Mouse (Mus musculus): ENCODE measurements around the gene Aoc3. TPM values are rescaled to one million over a fixed set of nuclear protein-coding genes. Genes with fewer than 3 reads are reported as not detected.

Aoc3 gene
- polyA plus RNA-seq (2014; fragmentation: Illumina TruSeq; extraction: RNeasy Lipid Tissue Mini Kit (QIAGEN cat#74804); ENCODE audit: insufficient read depth, low read depth, low replicate concordance): 4.7 TPM

GRCm38 (mm10) chr11:101330371-101330924 is at the start of gene Aoc3:
Gene Aoc3 (plus strand): TSS chr11:101330605.

GRCm38 (mm10) chr11:101302004-101302798 is 28.2 kb upstream of the Aoc3 start, which contains the start of gene Becn1:
Gene Becn1 (minus strand): TSS chr11:101302286.

GRCm38 (mm10) chr11:101315665-101316500 is 14.5 kb upstream of the Aoc3 start, which contains the start of gene Psme3:
Gene Psme3 (plus strand): TSS chr11:101316213.

GRCm38 (mm10) chr11:101324763-101325162 is 5.6 kb upstream of the Aoc3 start, which contains the start of gene Aoc2:
Gene Aoc2 (plus strand): TSS chr11:101325063.

GRCm38 (mm10) chr11:101367326-101367935 is 37.0 kb downstream of the Aoc3 start, which contains the start of gene G6pc:
Gene G6pc (plus strand): TSS chr11:101367561.

Other genes starting within 250 kb of the Aoc3 start
- gene Coasy, start 248.0 kb upstream of the Aoc3 start, polyA plus RNA-seq (2014; fragmentation: Illumina TruSeq; extraction: RNeasy Lipid Tissue Mini Kit (QIAGEN cat#74804); ENCODE audit: insufficient read depth, low read depth, low replicate concordance): 19.9 TPM
- gene Mlx, start 243.3 kb upstream of the Aoc3 start, polyA plus RNA-seq (2014; fragmentation: Illumina TruSeq; extraction: RNeasy Lipid Tissue Mini Kit (QIAGEN cat#74804); ENCODE audit: insufficient read depth, low read depth, low replicate concordance): 33.0 TPM
- 6.5 TPM for gene Psmc3ip, start 235.2 kb upstream of the Aoc3 start, polyA plus RNA-seq (2014; fragmentation: Illumina TruSeq; extraction: RNeasy Lipid Tissue Mini Kit (QIAGEN cat#74804); ENCODE audit: insufficient read depth, low read depth, low replicate concordance)
- 36.3 TPM for gene Retreg3, start 210.7 kb upstream of the Aoc3 start, polyA plus RNA-seq (2014; fragmentation: Illumina TruSeq; extraction: RNeasy Lipid Tissue Mini Kit (QIAGEN cat#74804); ENCODE audit: insufficient read depth, low read depth, low replicate concordance)
- gene Tubg1, start 210.7 kb upstream of the Aoc3 start, polyA plus RNA-seq (2014; fragmentation: Illumina TruSeq; extraction: RNeasy Lipid Tissue Mini Kit (QIAGEN cat#74804); ENCODE audit: insufficient read depth, low read depth, low replicate concordance): 16.8 TPM
- 1.1 TPM for gene Tubg2, start 174.7 kb upstream of the Aoc3 start, polyA plus RNA-seq (2014; fragmentation: Illumina TruSeq; extraction: RNeasy Lipid Tissue Mini Kit (QIAGEN cat#74804); ENCODE audit: insufficient read depth, low read depth, low replicate concordance)
- gene Cntnap1, start 160.1 kb upstream of the Aoc3 start, polyA plus RNA-seq (2014; fragmentation: Illumina TruSeq; extraction: RNeasy Lipid Tissue Mini Kit (QIAGEN cat#74804); ENCODE audit: insufficient read depth, low read depth, low replicate concordance): 0.62 TPM
- 10.0 TPM for gene Plekhh3, start 159.3 kb upstream of the Aoc3 start, polyA plus RNA-seq (2014; fragmentation: Illumina TruSeq; extraction: RNeasy Lipid Tissue Mini Kit (QIAGEN cat#74804); ENCODE audit: insufficient read depth, low read depth, low replicate concordance)
- 0.13 TPM for gene Ccr10, start 155.2 kb upstream of the Aoc3 start, polyA plus RNA-seq (2014; fragmentation: Illumina TruSeq; extraction: RNeasy Lipid Tissue Mini Kit (QIAGEN cat#74804); ENCODE audit: insufficient read depth, low read depth, low replicate concordance)
- gene Ezh1, start 104.1 kb upstream of the Aoc3 start, polyA plus RNA-seq (2014; fragmentation: Illumina TruSeq; extraction: RNeasy Lipid Tissue Mini Kit (QIAGEN cat#74804); ENCODE audit: insufficient read depth, low read depth, low replicate concordance): 23.4 TPM
- 682 TPM for gene Ramp2, start 84.6 kb upstream of the Aoc3 start, polyA plus RNA-seq (2014; fragmentation: Illumina TruSeq; extraction: RNeasy Lipid Tissue Mini Kit (QIAGEN cat#74804); ENCODE audit: insufficient read depth, low read depth, low replicate concordance)
- 121 TPM for gene Vps25, start 76.9 kb upstream of the Aoc3 start, polyA plus RNA-seq (2014; fragmentation: Illumina TruSeq; extraction: RNeasy Lipid Tissue Mini Kit (QIAGEN cat#74804); ENCODE audit: insufficient read depth, low read depth, low replicate concordance)
- gene Wnk4, start 70.0 kb upstream of the Aoc3 start, polyA plus RNA-seq (2014; fragmentation: Illumina TruSeq; extraction: RNeasy Lipid Tissue Mini Kit (QIAGEN cat#74804); ENCODE audit: insufficient read depth, low read depth, low replicate concordance): 9.4 TPM
- 0.25 TPM for gene Cntd1, start 51.6 kb upstream of the Aoc3 start, polyA plus RNA-seq (2014; fragmentation: Illumina TruSeq; extraction: RNeasy Lipid Tissue Mini Kit (QIAGEN cat#74804); ENCODE audit: insufficient read depth, low read depth, low replicate concordance)
- gene Coa3, start 51.5 kb upstream of the Aoc3 start, polyA plus RNA-seq (2014; fragmentation: Illumina TruSeq; extraction: RNeasy Lipid Tissue Mini Kit (QIAGEN cat#74804); ENCODE audit: insufficient read depth, low read depth, low replicate concordance): 157 TPM
- 89.2 TPM for gene Becn1, start 28.3 kb upstream of the Aoc3 start, polyA plus RNA-seq (2014; fragmentation: Illumina TruSeq; extraction: RNeasy Lipid Tissue Mini Kit (QIAGEN cat#74804); ENCODE audit: insufficient read depth, low read depth, low replicate concordance)
- 33.8 TPM for gene Psme3, start 14.4 kb upstream of the Aoc3 start, polyA plus RNA-seq (2014; fragmentation: Illumina TruSeq; extraction: RNeasy Lipid Tissue Mini Kit (QIAGEN cat#74804); ENCODE audit: insufficient read depth, low read depth, low replicate concordance)
- 0.70 TPM for gene Aoc2, start 5.5 kb upstream of the Aoc3 start, polyA plus RNA-seq (2014; fragmentation: Illumina TruSeq; extraction: RNeasy Lipid Tissue Mini Kit (QIAGEN cat#74804); ENCODE audit: insufficient read depth, low read depth, low replicate concordance)
- not detected for gene G6pc, start 37.0 kb downstream of the Aoc3 start, polyA plus RNA-seq (2014; fragmentation: Illumina TruSeq; extraction: RNeasy Lipid Tissue Mini Kit (QIAGEN cat#74804); ENCODE audit: insufficient read depth, low read depth, low replicate concordance)
- 26.8 TPM for gene Aarsd1, start 87.0 kb downstream of the Aoc3 start, polyA plus RNA-seq (2014; fragmentation: Illumina TruSeq; extraction: RNeasy Lipid Tissue Mini Kit (QIAGEN cat#74804); ENCODE audit: insufficient read depth, low read depth, low replicate concordance)
- 2.7 TPM for gene Gm27029, start 94.2 kb downstream of the Aoc3 start, polyA plus RNA-seq (2014; fragmentation: Illumina TruSeq; extraction: RNeasy Lipid Tissue Mini Kit (QIAGEN cat#74804); ENCODE audit: insufficient read depth, low read depth, low replicate concordance)
- gene Rundc1, start 94.5 kb downstream of the Aoc3 start, polyA plus RNA-seq (2014; fragmentation: Illumina TruSeq; extraction: RNeasy Lipid Tissue Mini Kit (QIAGEN cat#74804); ENCODE audit: insufficient read depth, low read depth, low replicate concordance): 10.9 TPM
- gene Ptges3l, start 94.7 kb downstream of the Aoc3 start, polyA plus RNA-seq (2014; fragmentation: Illumina TruSeq; extraction: RNeasy Lipid Tissue Mini Kit (QIAGEN cat#74804); ENCODE audit: insufficient read depth, low read depth, low replicate concordance): 5.4 TPM
- 823 TPM for gene Rpl27, start 111.7 kb downstream of the Aoc3 start, polyA plus RNA-seq (2014; fragmentation: Illumina TruSeq; extraction: RNeasy Lipid Tissue Mini Kit (QIAGEN cat#74804); ENCODE audit: insufficient read depth, low read depth, low replicate concordance)
- gene Ifi35, start 117.8 kb downstream of the Aoc3 start, polyA plus RNA-seq (2014; fragmentation: Illumina TruSeq; extraction: RNeasy Lipid Tissue Mini Kit (QIAGEN cat#74804); ENCODE audit: insufficient read depth, low read depth, low replicate concordance): 80.7 TPM
- 19.0 TPM for gene Rnd2, start 134.4 kb downstream of the Aoc3 start, polyA plus RNA-seq (2014; fragmentation: Illumina TruSeq; extraction: RNeasy Lipid Tissue Mini Kit (QIAGEN cat#74804); ENCODE audit: insufficient read depth, low read depth, low replicate concordance)
- gene Vat1, start 135.6 kb downstream of the Aoc3 start, polyA plus RNA-seq (2014; fragmentation: Illumina TruSeq; extraction: RNeasy Lipid Tissue Mini Kit (QIAGEN cat#74804); ENCODE audit: insufficient read depth, low read depth, low replicate concordance): 86.7 TPM
- gene Brca1, start 221.3 kb downstream of the Aoc3 start, polyA plus RNA-seq (2014; fragmentation: Illumina TruSeq; extraction: RNeasy Lipid Tissue Mini Kit (QIAGEN cat#74804); ENCODE audit: insufficient read depth, low read depth, low replicate concordance): 0.28 TPM
- gene Nbr1, start 221.5 kb downstream of the Aoc3 start, polyA plus RNA-seq (2014; fragmentation: Illumina TruSeq; extraction: RNeasy Lipid Tissue Mini Kit (QIAGEN cat#74804); ENCODE audit: insufficient read depth, low read depth, low replicate concordance): 33.6 TPM

Data from lung, adult 10 weeks (tissue).